Mouse (Mus musculus) layer of hippocampus, postnatal 36 days (tissue): ENCODE data around the gene Lta. TPM values are rescaled to one million over a fixed set of nuclear protein-coding genes. Genes with fewer than 3 reads are reported as not detected.
"Not testable (repeated sequence)": the region's sequence is repeated elsewhere in the genome, so short reads cannot be mapped to it uniquely, and the experiment has no call there.

Experiments used
- DNase-seq, 2 experiments: peaks; one replicate each; pipeline ENCODE4 v3.0.0; 2022
- total RNA-seq, 2 experiments: library from RNA; stranded (reverse); gene quantifications; 2 replicates each; pipeline ENCODE4 v1.2.3; 2021

Lta gene
- total RNA-seq, 2 experiments from 2014 or later = 0.28 to 0.42 TPM

GRCm38 (mm10) chr17:35239700-35240099 lies 34.5 kb upstream of the Lta start:
- no peak for DNase-seq

GRCm38 (mm10) chr17:35237504-35237903 lies 32.4 kb upstream of the Lta start:
- no peak for DNase-seq

GRCm38 (mm10) chr17:35236996-35237395 lies 31.8 kb upstream of the Lta start:
- no peak for DNase-seq

GRCm38 (mm10) chr17:35236390-35236746 lies 31.2 kb upstream of the Lta start:
- DNase-seq = peak; percentile 99 to 100

- peak; percentile 89 to 92 for DNase-seq
Observed at GRCm38 (mm10) chr17:35235614-35236389, 30.7 kb upstream of the Lta start, which contains the start of gene Nfkbil1. Gene Nfkbil1, minus strand, starts transcription at chr17:35235792.

- DNase-seq = no peak
Observed at GRCm38 (mm10) chr17:35234903-35235302, 29.8 kb upstream of the Lta start.

- not testable (repeated sequence) for DNase-seq
Observed at GRCm38 (mm10) chr17:35234090-35234489, 28.9 kb upstream of the Lta start.

- no peak for DNase-seq
Observed at GRCm38 (mm10) chr17:35233114-35233980, 28.2 kb upstream of the Lta start, which contains the start of gene Atp6v1g2. Gene Atp6v1g2, plus strand, starts transcription at chr17:35233660.

- no peak for DNase-seq
Observed at GRCm38 (mm10) chr17:35232659-35233058, 27.5 kb upstream of the Lta start.

- DNase-seq = peak; percentile 85 to 87
Observed at GRCm38 (mm10) chr17:35232043-35232442, 26.9 kb upstream of the Lta start.

- no peak for DNase-seq
Observed at GRCm38 (mm10) chr17:35231022-35231421, 25.9 kb upstream of the Lta start.

GRCm38 (mm10) chr17:35226561-35227046 lies 21.5 kb upstream of the Lta start:
- no peak for DNase-seq

GRCm38 (mm10) chr17:35225456-35225855 lies 20.3 kb upstream of the Lta start:
- DNase-seq = no peak

- DNase-seq = no peak
Observed at GRCm38 (mm10) chr17:35224641-35225040, 19.5 kb upstream of the Lta start.

GRCm38 (mm10) chr17:35222299-35222698 lies 17.1 kb upstream of the Lta start:
- no peak for DNase-seq

GRCm38 (mm10) chr17:35220156-35220952 lies 15.2 kb upstream of the Lta start, which contains the start of gene Gm16181:
Gene Gm16181, plus strand, starts transcription at chr17:35220834.
- DNase-seq = no peak

- no peak for DNase-seq
Observed at GRCm38 (mm10) chr17:35219601-35220041, 14.5 kb upstream of the Lta start.

- DNase-seq = no peak
Observed at GRCm38 (mm10) chr17:35218516-35219193, 13.5 kb upstream of the Lta start.

- no peak for DNase-seq
Observed at GRCm38 (mm10) chr17:35213071-35213470, 7.9 kb upstream of the Lta start.

- DNase-seq = no peak
Observed at GRCm38 (mm10) chr17:35210593-35210992, 5.4 kb upstream of the Lta start.

GRCm38 (mm10) chr17:35209785-35210535 lies 4.8 kb upstream of the Lta start:
- no peak for DNase-seq
